Mouse (Mus musculus) lung, postnatal 0 days (tissue): ENCODE data around the gene Macf1.

Experiments used
- CTCF ChIP-seq: IDR thresholded peaks from 2 replicates; pipeline ENCODE4 v1.5.1; 2016; ENCODE audit warnings: antibody characterized with exemption, mild to moderate bottlenecking
- EP300 ChIP-seq: IDR thresholded peaks from 2 replicates; pipeline ENCODE4 v1.6.1; 2016; ENCODE audit warnings: antibody characterized with exemption, mild to moderate bottlenecking, control low read depth

DNA sequence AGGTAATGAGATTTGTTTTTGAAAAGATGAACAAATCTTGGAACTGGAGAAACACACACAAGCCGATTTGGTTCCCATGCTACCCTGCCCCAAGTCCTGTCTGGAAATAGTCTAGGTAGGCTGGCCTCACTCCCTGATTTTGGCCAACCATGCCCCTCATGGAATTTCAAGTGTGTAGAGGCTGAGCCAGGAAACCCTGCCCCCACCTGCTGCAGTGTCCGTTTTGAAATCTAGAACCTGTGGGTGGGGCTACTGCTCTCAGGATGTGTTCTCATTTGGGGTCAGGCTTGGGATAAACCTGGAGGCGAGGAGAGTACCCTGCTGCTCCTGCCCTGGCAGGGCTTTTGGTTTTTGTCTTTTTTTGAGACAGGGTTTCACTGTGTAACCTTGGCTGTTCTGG, 375.9 kb downstream of the Macf1 start:
- TF ChIP-seq CTCF (no peak), EP300 (no peak)
